Mouse (Mus musculus) liver, embryonic 15.5 days (tissue): ENCODE data around the gene Gm20388. TPM values are rescaled to one million over a fixed set of nuclear protein-coding genes. Genes with fewer than 3 reads are reported as not detected.

Source experiments
- ATAC-seq: fragments of 200-750 bp; cut with Nextera tagmentation; 2 replicates; pipeline ENCODE4 v1.8.0; 2017; ENCODE audit warnings: moderate number of reproducible peaks, mild to moderate bottlenecking, moderate library complexity; ENCODE audit not compliant: insufficient read depth
- H3K27ac ChIP-seq: fragments of 300-500 bp; sonication (generic); replicated peaks from 2 replicates; pipeline ENCODE4 v1.5.1; 2015; ENCODE audit warnings: mild to moderate bottlenecking, inconsistent platforms
- H3K27me3 ChIP-seq: fragments of 300-500 bp; sonication (generic); 2 replicates; pipeline ENCODE4 v1.6.1; 2015; ENCODE audit warnings: mild to moderate bottlenecking, inconsistent platforms
- H3K36me3 ChIP-seq: fragments of 300-500 bp; sonication (generic); replicated peaks from 2 replicates; pipeline ENCODE4 v1.6.1; 2015; ENCODE audit warnings: moderate library complexity, mild to moderate bottlenecking, inconsistent platforms
- H3K4me1 ChIP-seq: fragments of 300-500 bp; sonication (generic); replicated peaks from 2 replicates; pipeline ENCODE4 v1.6.1; 2015; ENCODE audit warnings: inconsistent platforms
- H3K4me2 ChIP-seq: fragments of 300-500 bp; sonication (generic); 2 replicates; pipeline ENCODE4 v1.6.1; 2015; ENCODE audit warnings: moderate library complexity, mild to moderate bottlenecking, inconsistent platforms
- H3K4me3 ChIP-seq: fragments of 300-500 bp; sonication (generic); replicated peaks from 2 replicates; pipeline ENCODE4 v1.5.1; 2015; ENCODE audit warnings: mild to moderate bottlenecking, inconsistent platforms
- H3K9ac ChIP-seq: fragments of 300-500 bp; sonication (generic); 2 replicates; pipeline ENCODE4 v1.6.1; 2015; ENCODE audit warnings: moderate library complexity, mild to moderate bottlenecking, inconsistent platforms
- H3K9me3 ChIP-seq: fragments of 300-500 bp; sonication (generic); replicated peaks from 2 replicates; pipeline ENCODE4 v1.6.1; 2016; ENCODE audit warnings: inconsistent platforms
- WGBS: fragments of 180-500 bp; shearing (Covaris S2); methylation state at CpG from one replicate; pipeline ENCODE4 v1.1.7; 2015; ENCODE audit warnings: mixed read lengths; ENCODE audit not compliant: insufficient replicate concordance; 5-methylcytosine and 5-hydroxymethylcytosine counted together
- polyA plus RNA-seq: library from polyadenylated mRNA; unstranded; fragments of >200 nt; fragmentation: Nextera tagmentation; extraction: Ambion mirVana; gene quantifications from 2 replicates; pipeline ENCODE4 v1.2.1, GENCODE M21; 2015

Gm20388 gene
- polyA plus RNA-seq, 1 experiment from 2014 or later = not detected

DNA sequence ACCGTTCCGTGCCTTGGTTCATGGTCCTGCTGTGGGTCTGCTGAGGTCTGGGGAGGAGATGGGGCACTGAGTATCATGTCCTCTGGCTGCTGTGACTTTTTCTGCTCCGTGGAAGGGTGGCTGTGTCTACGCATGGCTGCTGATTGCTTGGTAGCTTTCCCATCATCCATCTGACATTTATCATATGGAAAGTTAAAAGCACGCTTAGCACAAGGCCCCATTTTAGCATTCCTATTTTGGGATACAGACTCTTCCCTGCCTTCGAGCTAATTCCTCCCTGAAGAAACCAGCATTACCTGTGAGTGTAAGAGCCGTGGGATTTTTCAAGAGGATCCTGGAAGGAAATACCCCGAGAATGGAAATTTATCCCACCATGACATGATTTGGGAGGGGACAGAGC is 3906.3 kb downstream of the Gm20388 start:
- whole genome bisulfite sequencing = 78% methylated on average over 8 of the region's 8 CpGs

DNA sequence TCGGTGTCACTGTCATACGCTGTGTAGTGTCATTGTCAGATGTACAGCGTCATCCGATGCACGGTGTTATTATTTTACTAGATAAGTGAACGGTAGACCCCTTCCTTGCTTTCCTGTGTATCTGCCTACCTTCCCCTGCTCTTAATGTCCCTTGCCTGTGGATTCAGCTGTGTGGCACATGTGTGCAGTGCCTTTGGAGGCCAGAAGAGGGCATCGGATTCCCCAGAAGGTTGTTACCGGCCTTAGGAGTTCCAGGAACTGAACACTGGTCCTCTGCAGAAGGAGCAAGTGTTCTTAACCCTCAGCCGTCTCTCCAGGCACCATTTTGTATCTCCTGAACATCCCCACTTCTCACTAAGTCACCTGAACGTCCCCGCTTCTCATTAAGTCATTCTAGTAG is 3907.1 kb downstream of the Gm20388 start:
- Histone ChIP-seq H3K27ac (no peak overlapping the region), H3K9ac (no peak overlapping the region), H3K4me1 (peaks cover 76% of the 10 kb centered on the region), H3K27me3 (no peaks in the 10 kb centered on the region), H3K36me3 (peaks cover 8% of the 10 kb centered on the region), H3K4me3 (no peak overlapping the region), H3K4me2 (no peak overlapping the region), H3K9me3 (no peaks in the 10 kb centered on the region)
- no peak for ATAC-seq
- WGBS = 84% methylated on average over 11 of the region's 11 CpGs

More for the DNA sequence above, 3906.3 kb downstream of the Gm20388 start:
- Histone ChIP-seq H3K36me3 (peaks cover 8% of the 10 kb centered on the region), H3K27ac (no peak overlapping the region), H3K4me1 (peaks cover 80% of the 10 kb centered on the region), H3K27me3 (no peaks in the 10 kb centered on the region), H3K9ac (no peak overlapping the region), H3K9me3 (no peaks in the 10 kb centered on the region), H3K4me3 (no peak overlapping the region), H3K4me2 (no peak overlapping the region)
- no peak for ATAC-seq

GRCm38 (mm10) chr8:123819683-123820610 is 3909.3 kb downstream of the Gm20388 start:
- 39% methylated on average over 19 of the region's 19 CpGs for WGBS
- Histone ChIP-seq H3K4me1 (peaks cover 77% of the 10 kb centered on the region), H3K9ac (peak overlapping the region; percentile 37), H3K9me3 (no peaks in the 10 kb centered on the region), H3K27ac (peak overlapping the region; percentile 83), H3K4me2 (peak overlapping the region; percentile 58), H3K27me3 (no peaks in the 10 kb centered on the region), H3K4me3 (peak overlapping the region; percentile 7; the same call in 1 of the 2 replicates), H3K36me3 (peaks cover 23% of the 10 kb centered on the region)
- ATAC-seq = peak; percentile 56

DNA sequence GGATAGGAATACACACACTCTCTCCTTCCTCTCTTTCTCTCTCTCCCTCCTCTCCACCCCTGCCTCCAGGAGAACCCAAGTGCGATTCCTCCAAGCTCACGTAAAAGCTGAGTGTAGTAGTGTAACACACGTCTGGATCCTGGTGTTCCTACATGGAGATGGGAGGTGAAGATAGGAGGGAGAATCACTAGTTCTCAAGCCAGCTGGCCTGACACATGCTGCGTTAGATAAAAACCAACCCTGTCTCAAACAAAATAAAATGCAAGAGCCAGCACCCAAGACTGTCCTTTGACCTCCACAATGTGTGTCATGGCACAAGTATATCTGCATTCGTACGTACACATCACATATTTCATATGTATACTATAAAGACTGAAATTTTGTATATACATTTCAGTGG is 3910.1 kb downstream of the Gm20388 start:
- H3K4me3 ChIP-seq = no peak overlapping the region
- peak overlapping the region; percentile 83 for H3K27ac ChIP-seq
- H3K27me3 ChIP-seq = no peaks in the 10 kb centered on the region
- no peak overlapping the region; the same call in 1 of the 2 replicates for H3K9ac ChIP-seq
- H3K4me1 ChIP-seq = peaks cover 75% of the 10 kb centered on the region
- peak overlapping the region; percentile 58 for H3K4me2 ChIP-seq
- no peak for ATAC-seq
- WGBS = 42% methylated on average over 6 of the region's 6 CpGs
- peaks cover 31% of the 10 kb centered on the region for H3K36me3 ChIP-seq
- no peaks in the 10 kb centered on the region for H3K9me3 ChIP-seq

GRCm38 (mm10) chr8:123823111-123823510 is 3912.5 kb downstream of the Gm20388 start:
- H3K9ac ChIP-seq = no peak overlapping the region
- WGBS = 55% methylated on average over 10 of the region's 10 CpGs
- H3K4me3 ChIP-seq = no peak overlapping the region
- H3K27me3 ChIP-seq = no peaks in the 10 kb centered on the region
- H3K9me3 ChIP-seq = no peaks in the 10 kb centered on the region
- peaks cover 63% of the 10 kb centered on the region for H3K4me1 ChIP-seq
- peak overlapping the region; percentile 25 for H3K4me2 ChIP-seq
- peak overlapping the region; percentile 70 for H3K27ac ChIP-seq
- peaks cover 44% of the 10 kb centered on the region for H3K36me3 ChIP-seq
- no peak for ATAC-seq

DNA sequence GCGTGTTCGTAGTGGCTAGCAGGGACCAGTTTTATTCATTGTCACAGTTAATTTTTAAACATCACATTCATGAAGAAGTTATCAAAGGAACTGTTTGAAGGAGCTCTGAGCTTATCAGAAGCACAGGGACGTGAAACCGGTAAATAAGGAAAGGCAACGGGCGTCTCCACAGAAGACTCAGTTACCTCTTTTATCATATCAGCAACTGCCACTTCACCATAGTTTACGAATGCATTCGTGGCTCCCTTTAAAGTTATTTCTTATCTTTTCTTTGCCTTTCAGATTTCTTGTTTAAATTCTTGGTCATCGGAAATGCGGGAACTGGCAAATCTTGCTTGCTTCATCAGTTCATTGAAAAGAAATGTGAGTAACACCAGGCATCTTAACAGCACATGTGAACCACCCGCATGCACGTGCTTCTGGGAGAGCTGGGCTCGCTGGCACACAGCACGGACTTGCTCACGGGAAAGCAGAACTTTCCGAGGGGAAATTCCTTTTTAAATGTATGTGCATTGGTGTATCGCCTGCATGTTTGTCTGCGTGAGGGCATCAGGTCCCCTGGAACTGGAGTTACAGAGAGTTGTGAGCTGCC is 3913.0 kb downstream of the Gm20388 start:
- Histone ChIP-seq H3K4me1 (peaks cover 59% of the 10 kb centered on the region), H3K9ac (no peak overlapping the region), H3K4me2 (peak overlapping the region; percentile 25), H3K27ac (peak overlapping the region; percentile 70), H3K36me3 (peaks cover 49% of the 10 kb centered on the region), H3K4me3 (no peak overlapping the region), H3K9me3 (no peaks in the 10 kb centered on the region), H3K27me3 (no peaks in the 10 kb centered on the region)
- WGBS = 30% methylated on average over 18 of the region's 18 CpGs
- ATAC-seq = peak; percentile 37; the same call in 1 of the 2 replicates

DNA sequence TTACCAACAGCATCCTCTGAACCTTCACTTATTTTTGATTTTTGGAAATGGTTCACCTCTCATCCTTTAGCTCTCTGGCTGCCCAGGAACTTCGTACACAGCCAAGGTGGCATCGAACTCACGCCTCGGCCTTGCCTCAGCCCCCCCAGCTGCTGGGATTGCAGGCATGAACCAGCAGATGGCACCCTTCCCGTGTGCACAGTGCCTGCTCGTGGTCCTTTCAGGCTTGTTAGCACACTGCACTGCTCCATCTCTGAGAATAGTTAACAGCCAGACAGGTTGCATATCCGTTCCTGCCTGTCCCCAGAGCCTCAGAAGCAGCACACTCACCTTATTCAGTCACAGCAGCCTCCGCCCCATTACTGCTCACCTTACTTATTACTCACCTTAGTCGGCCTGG is 3915.4 kb downstream of the Gm20388 start:
- H3K27ac ChIP-seq = no peak overlapping the region
- no peaks in the 10 kb centered on the region for H3K27me3 ChIP-seq
- no peak overlapping the region for H3K9ac ChIP-seq
- no peak for ATAC-seq
- peaks cover 35% of the 10 kb centered on the region for H3K4me1 ChIP-seq
- WGBS = 64% methylated on average over 9 of the region's 9 CpGs
- no peaks in the 10 kb centered on the region for H3K9me3 ChIP-seq
- H3K4me3 ChIP-seq = no peak overlapping the region
- peaks cover 68% of the 10 kb centered on the region for H3K36me3 ChIP-seq
- H3K4me2 ChIP-seq = no peak overlapping the region

GRCm38 (mm10) chr8:123826758-123827157 is 3916.1 kb downstream of the Gm20388 start:
- H3K36me3 ChIP-seq = peaks cover 75% of the 10 kb centered on the region

GRCm38 (mm10) chr8:123827523-123827922 is 3916.9 kb downstream of the Gm20388 start:
- H3K9me3 ChIP-seq = no peaks in the 10 kb centered on the region
- H3K36me3 ChIP-seq = peaks cover 77% of the 10 kb centered on the region
- no peaks in the 10 kb centered on the region for H3K27me3 ChIP-seq
- H3K4me2 ChIP-seq = no peak overlapping the region
- ATAC-seq = no peak
- H3K4me3 ChIP-seq = no peak overlapping the region
- no peak overlapping the region for H3K9ac ChIP-seq
- no peak overlapping the region for H3K27ac ChIP-seq
- peaks cover 24% of the 10 kb centered on the region for H3K4me1 ChIP-seq
- 85% methylated on average over 13 of the region's 13 CpGs for WGBS

More at GRCm38 (mm10) chr8:123826758-123827157, 3916.1 kb downstream of the Gm20388 start:
- Histone ChIP-seq H3K4me2 (no peak overlapping the region), H3K4me1 (peaks cover 29% of the 10 kb centered on the region), H3K27me3 (no peaks in the 10 kb centered on the region), H3K9ac (no peak overlapping the region), H3K27ac (no peak overlapping the region), H3K4me3 (no peak overlapping the region), H3K9me3 (no peaks in the 10 kb centered on the region)
- 87% methylated on average over 7 of the region's 7 CpGs for WGBS
- no peak for ATAC-seq

GRCm38 (mm10) chr8:123832757-123833156 is 3922.1 kb downstream of the Gm20388 start:
- 76% methylated on average over 4 of the region's 4 CpGs for WGBS
- Histone ChIP-seq H3K27ac (no peak overlapping the region), H3K4me2 (no peak overlapping the region), H3K4me3 (no peak overlapping the region), H3K9ac (no peak overlapping the region), H3K36me3 (peaks cover 82% of the 10 kb centered on the region), H3K4me1 (no peaks in the 10 kb centered on the region), H3K27me3 (no peaks in the 10 kb centered on the region), H3K9me3 (no peaks in the 10 kb centered on the region)
- no peak for ATAC-seq

DNA sequence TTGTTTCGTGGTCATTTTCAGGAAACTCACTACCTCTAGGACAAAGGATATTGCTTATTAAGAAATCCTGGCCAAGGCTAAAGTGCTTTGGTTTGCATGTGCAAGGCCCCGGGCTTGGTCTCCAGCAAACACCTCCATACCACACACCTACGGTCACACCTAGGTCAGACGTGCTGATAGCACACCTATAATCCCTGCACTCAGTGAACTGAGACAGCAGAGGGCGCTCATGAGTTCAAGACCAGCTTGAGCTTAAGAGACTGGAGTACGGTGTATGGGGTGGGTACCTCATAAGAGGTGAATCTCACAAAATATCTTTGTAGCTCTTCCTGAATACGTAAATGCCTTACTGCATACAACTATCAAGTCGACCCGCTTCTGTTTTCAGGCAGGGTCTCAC is 3924.8 kb downstream of the Gm20388 start:
- Histone ChIP-seq H3K4me2 (no peak overlapping the region), H3K4me3 (no peak overlapping the region), H3K36me3 (peaks cover 62% of the 10 kb centered on the region), H3K9me3 (no peaks in the 10 kb centered on the region), H3K27me3 (no peaks in the 10 kb centered on the region), H3K9ac (no peak overlapping the region), H3K27ac (no peak overlapping the region), H3K4me1 (no peaks in the 10 kb centered on the region; the same call in 1 of the 2 replicates)
- ATAC-seq = no peak
- WGBS = 58% methylated on average over 9 of the region's 9 CpGs
